ENCODE assay signal across 8 mouse cellular contexts in the genomic region with DNA sequence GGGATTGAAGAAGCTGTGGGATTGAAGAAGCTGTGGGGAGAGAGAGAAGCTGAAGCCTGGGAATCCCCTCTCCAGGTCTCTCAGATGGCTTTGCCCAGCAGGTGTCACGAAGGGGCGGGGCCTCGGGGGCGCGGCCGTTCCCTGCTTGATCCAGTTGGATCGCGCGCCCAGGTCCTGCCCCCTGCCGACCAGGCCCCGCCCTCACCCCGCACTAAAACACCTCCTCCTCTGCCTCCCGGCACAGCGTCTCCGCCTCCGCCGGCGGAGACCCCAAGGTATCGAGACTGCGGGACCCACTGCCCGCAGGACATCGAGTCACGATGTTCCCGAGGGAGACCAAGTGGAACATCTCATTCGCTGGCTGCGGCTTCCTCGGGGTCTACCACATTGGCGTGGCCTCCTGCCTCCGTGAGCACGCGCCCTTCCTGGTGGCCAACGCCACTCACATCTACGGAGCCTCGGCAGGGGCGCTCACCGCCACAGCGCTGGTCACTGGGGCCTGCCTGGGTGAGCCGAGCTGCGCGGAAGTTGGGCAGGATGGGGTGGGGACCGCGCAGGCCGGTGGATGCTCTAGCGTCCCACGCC. TPM values are rescaled to one million over a fixed set of nuclear protein-coding genes. Genes with fewer than 3 reads are reported as not detected.
DNase-seq lines count a peak whose midpoint lies in the region; ATAC-seq lines count a peak whose summit lies in the region.

A gene (plus strand): TSS at position 232 of the 585 bp plus-strand sequence.

- peak within 1 kb of the TSS; percentile 47 for H3K9ac ChIP-seq in embryonic facial prominence, embryonic 11.5 days (replicated peaks; ENCODE audit: low read length)
- peak within 1 kb of the TSS; percentile 72 for H3K9ac ChIP-seq in limb, embryonic 13.5 days
- peak within 1 kb of the TSS; percentile 69 for H3K9ac ChIP-seq in midbrain, embryonic 15.5 days

- ATAC-seq in embryonic facial prominence, embryonic 11.5 days (replicated peaks; ENCODE audit: insufficient number of reproducible peaks, low FRiP score, low TSS enrichment, low read depth), result peak; percentile 78
- ATAC-seq in limb, embryonic 13.5 days (ENCODE audit: low FRiP score, low read depth), result peak; percentile 88
- peak; percentile 83 for ATAC-seq in midbrain, embryonic 15.5 days (replicated peaks)

- H3K4me2 ChIP-seq in embryonic facial prominence, embryonic 11.5 days (ENCODE audit: low read depth, low read length), result peak within 1 kb of the TSS; percentile 92
- H3K4me2 ChIP-seq in limb, embryonic 13.5 days (replicated peaks), result peak within 1 kb of the TSS; percentile 97
- H3K4me2 ChIP-seq in midbrain, embryonic 15.5 days, result peak within 1 kb of the TSS; percentile 92

- H3K9me3 ChIP-seq in embryonic facial prominence, embryonic 11.5 days (replicated peaks; ENCODE audit: control insufficient read depth, low read length), result no peaks in the 10 kb centered on the region
- no peaks in the 10 kb centered on the region for H3K9me3 ChIP-seq in limb, embryonic 13.5 days
- H3K9me3 ChIP-seq in midbrain, embryonic 15.5 days, result no peaks in the 10 kb centered on the region

- peaks cover 4% of the 10 kb centered on the region; the same call in 1 of the 2 replicates for H3K4me1 ChIP-seq in embryonic facial prominence, embryonic 11.5 days (ENCODE audit: control insufficient read depth, insufficient read depth, low read length)
- peaks cover 9% of the 10 kb centered on the region for H3K4me1 ChIP-seq in limb, embryonic 13.5 days
- peaks cover 17% of the 10 kb centered on the region for H3K4me1 ChIP-seq in midbrain, embryonic 15.5 days

- DNase-seq in 3134 (ENCODE audit: extremely low read depth, insufficient read length, low spot score), result peak; percentile 92
- peak; percentile 99 for DNase-seq in adrenal gland, postnatal 14 days
- DNase-seq in embryonic facial prominence, embryonic 11.5 days (ENCODE audit: low spot score), result peak; percentile 92
- DNase-seq in heart, adult 11 months, result peak; percentile 100
- DNase-seq in kidney, adult 18-20 months, result peak; percentile 98
- peak; percentile 91 to 97 for DNase-seq in spleen, adult 18-20 months

- WGBS in embryonic facial prominence, embryonic 11.5 days, result under 1% methylated on average over 44 of the region's 45 CpGs
- under 1% methylated on average over 45 of the region's 45 CpGs for WGBS in limb, embryonic 13.5 days
- WGBS in midbrain, embryonic 15.5 days, result under 1% methylated on average over 45 of the region's 45 CpGs

- H3K27me3 ChIP-seq in embryonic facial prominence, embryonic 11.5 days (ENCODE audit: control insufficient read depth, insufficient read depth, low read length), result no peaks in the 10 kb centered on the region
- peaks cover 19% of the 10 kb centered on the region for H3K27me3 ChIP-seq in limb, embryonic 13.5 days
- peaks cover 5% of the 10 kb centered on the region; the same call in 1 of the 2 replicates for H3K27me3 ChIP-seq in midbrain, embryonic 15.5 days (replicated peaks)

- H3K4me3 ChIP-seq in embryonic facial prominence, embryonic 11.5 days (ENCODE audit: low read depth, low read length), result peak within 1 kb of the TSS; percentile 43
- peak within 1 kb of the TSS; percentile 66 for H3K4me3 ChIP-seq in limb, embryonic 13.5 days
- H3K4me3 ChIP-seq in midbrain, embryonic 15.5 days, result peak within 1 kb of the TSS; percentile 73

- peak within 1 kb of the TSS; percentile 9; the same call in 1 of the 2 replicates for H3K27ac ChIP-seq in embryonic facial prominence, embryonic 11.5 days (replicated peaks; ENCODE audit: low read depth, low read length)
- peak within 1 kb of the TSS; percentile 17; the same call in 1 of the 2 replicates for H3K27ac ChIP-seq in limb, embryonic 13.5 days
- peak within 1 kb of the TSS; percentile 69 for H3K27ac ChIP-seq in midbrain, embryonic 15.5 days

- 0 out of 2 replicates have a peak, but pooled peaks cover 3% of the 10 kb centered on the region for H3K36me3 ChIP-seq in embryonic facial prominence, embryonic 11.5 days (replicated peaks; ENCODE audit: control insufficient read depth, insufficient read depth, low read depth, low read length)
- peaks cover 27% of the 10 kb centered on the region for H3K36me3 ChIP-seq in limb, embryonic 13.5 days
- peaks cover 13% of the 10 kb centered on the region; the same call in 1 of the 2 replicates for H3K36me3 ChIP-seq in midbrain, embryonic 15.5 days (replicated peaks)

RNA-seq across cellular contexts. Expression of the gene that starts here (rescaled TPM):
- 1,289 and 1,648 TPM in 2 replicates for total RNA-seq in adrenal gland, postnatal 14 days (2021)
- 10.5 and 11.1 TPM in 2 replicates for polyA plus RNA-seq in embryonic facial prominence, embryonic 11.5 days (2014; fragmentation: Nextera tagmentation; extraction: Ambion mirVana)
- 13.9 and 14.7 TPM in 2 replicates for polyA plus RNA-seq in limb, embryonic 13.5 days (2015; fragmentation: Nextera tagmentation; extraction: Ambion mirVana)
- 17.7 and 20.1 TPM in 2 replicates for polyA plus RNA-seq in midbrain, embryonic 15.5 days (2015; fragmentation: Nextera tagmentation; extraction: Ambion mirVana)

Comparison
In these comparisons a context has a peak if more than half of its experiments do, and no peak if none do; other contexts are left out.
1. Peak in every context shown above with its lines: DNase-seq, ATAC-seq, H3K4me3 ChIP-seq and H3K27ac ChIP-seq.
2. H3K27ac ChIP-seq: peak in every context shown above with its lines; median percentile 69 in midbrain, embryonic 15.5 days; 17 in limb, embryonic 13.5 days; 9 in embryonic facial prominence, embryonic 11.5 days.